Mouse (Mus musculus): ENCODE measurements around the gene Lgr5. TPM values are rescaled to one million over a fixed set of nuclear protein-coding genes. Genes with fewer than 3 reads are reported as not detected.

Lgr5 gene
- polyA plus RNA-seq, 1 experiment from 2014 or later, result 0.31 TPM

DNA sequence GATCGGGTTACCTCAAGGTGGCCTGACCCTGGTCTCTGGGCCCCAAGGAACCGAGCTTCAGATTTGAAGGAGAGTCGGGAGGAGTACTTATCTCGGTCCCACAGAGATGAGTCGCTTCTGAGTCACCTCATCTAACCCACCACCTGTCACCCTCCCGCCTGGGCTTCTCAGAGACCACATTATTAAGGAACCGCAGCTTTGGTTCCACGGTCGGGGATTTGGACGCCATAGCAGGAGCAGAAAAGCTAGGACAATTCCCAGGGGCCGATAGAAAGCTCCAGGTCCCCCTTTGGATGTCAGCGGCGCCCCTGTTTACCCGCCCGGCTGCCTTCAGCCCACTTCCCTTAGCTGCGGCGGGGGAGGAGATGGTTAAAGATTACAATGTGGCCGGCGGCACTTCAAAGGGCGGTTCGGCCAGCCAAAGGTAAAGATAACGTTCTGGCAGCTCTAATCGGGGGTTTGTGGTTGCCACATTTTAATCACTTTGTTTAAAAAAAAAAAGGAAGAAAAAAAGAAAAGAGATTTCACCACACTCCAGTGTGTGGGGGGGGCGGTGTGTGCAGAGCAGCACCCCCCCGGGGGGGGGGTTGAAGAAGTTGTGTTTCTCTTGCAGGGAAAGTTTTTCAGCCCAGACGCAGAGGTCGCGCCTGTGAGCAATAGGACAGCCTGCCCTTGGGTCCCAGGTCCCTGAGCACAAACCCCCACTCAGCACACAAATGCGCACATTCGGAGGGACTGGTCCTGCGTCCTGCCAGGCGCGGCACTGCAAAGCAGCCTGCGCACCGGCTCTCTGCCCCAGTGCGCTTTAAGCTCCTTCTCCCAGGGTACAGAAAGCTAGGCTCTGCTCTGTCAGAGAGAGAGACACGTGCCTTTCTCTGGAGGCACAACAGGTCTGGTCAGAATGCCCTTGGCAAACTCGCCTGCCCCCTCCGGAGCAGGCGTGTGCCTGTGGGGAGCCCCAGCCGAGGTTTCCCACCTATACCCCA is 1.0 kb downstream of the Lgr5 start:
- Histone ChIP-seq H3K9me3 (replicated peaks) (no peaks in the 10 kb centered on the region), H3K36me3 (no peaks in the 10 kb centered on the region), H3K4me3 (peak overlapping the region; percentile 54), H3K9ac (no peak overlapping the region; the same call in 1 of the 2 replicates), H3K4me1 (replicated peaks) (peaks cover 28% of the 10 kb centered on the region), H3K27me3 (peaks cover 59% of the 10 kb centered on the region), H3K27ac (no peak overlapping the region), H3K4me2 (peak overlapping the region; percentile 94)
- peak; percentile 59 for ATAC-seq (replicated peaks; ENCODE audit: insufficient number of reproducible peaks, insufficient read depth, low FRiP score, low read depth)
- 1% methylated on average over 41 of the region's 41 CpGs for WGBS

DNA sequence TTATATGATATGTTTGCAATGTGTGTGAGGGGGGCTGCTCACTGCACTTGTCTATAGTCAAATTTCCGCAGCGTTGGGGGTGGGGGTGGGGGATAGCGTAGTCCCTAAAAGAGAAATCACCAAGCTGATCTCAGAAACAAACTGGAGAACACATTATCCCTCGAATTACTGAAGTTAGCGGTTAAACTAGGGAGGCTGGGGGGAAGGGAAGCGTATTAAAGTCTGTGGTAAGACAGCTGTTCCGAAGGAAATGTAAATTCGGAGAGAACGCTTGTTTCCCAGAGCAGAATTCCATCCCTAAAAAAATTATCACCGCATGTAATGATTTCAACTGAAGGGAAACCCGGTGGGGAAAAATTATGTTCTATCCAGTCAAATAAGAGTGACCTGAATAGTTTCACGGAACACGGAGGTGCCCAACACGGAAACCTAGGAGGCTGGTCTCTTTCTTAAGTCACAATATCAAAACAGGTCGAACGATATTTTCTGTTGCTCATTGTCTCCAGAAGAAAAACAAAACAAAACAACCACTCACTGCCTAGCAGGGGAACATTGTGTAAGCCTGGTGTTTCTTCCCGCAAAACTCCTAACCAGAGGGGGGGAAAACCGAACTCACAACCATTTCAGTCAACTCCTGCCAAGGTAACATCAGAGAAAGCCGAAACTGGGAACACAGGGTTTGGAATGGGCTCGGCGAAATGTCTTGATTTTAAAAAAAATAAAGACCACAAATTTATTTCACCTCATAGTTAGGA is 1.9 kb downstream of the Lgr5 start:
- Histone ChIP-seq H3K36me3 (no peaks in the 10 kb centered on the region), H3K4me3 (peak overlapping the region; percentile 54), H3K9me3 (replicated peaks) (no peaks in the 10 kb centered on the region), H3K9ac (no peak overlapping the region), H3K27me3 (peaks cover 59% of the 10 kb centered on the region), H3K4me1 (replicated peaks) (peaks cover 28% of the 10 kb centered on the region), H3K4me2 (peak overlapping the region; percentile 94), H3K27ac (no peak overlapping the region)
- 2% methylated on average over 21 of the region's 21 CpGs for WGBS
- ATAC-seq (replicated peaks; ENCODE audit: insufficient number of reproducible peaks, insufficient read depth, low FRiP score, low read depth), result no peak

DNA sequence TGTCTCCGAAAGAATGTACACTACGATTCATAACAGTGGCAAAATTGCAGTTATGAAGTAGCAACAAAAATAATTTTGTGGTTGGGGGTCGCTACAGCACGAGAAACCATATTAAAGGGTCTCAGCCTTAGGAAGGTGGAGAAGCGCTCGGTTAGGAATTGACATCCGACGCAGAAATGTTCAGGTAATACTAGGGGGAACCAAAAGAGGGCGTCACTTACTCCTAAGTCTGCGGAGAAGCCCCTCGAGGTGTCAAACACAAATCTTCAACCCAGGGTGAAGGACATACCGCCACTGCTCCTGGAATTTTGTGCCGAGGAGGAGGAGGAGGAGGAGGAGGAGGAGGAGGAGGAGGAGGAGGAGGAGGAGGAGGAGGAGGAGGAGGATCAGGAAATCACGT is 2.9 kb downstream of the Lgr5 start:
- Histone ChIP-seq H3K4me1 (replicated peaks) (peaks cover 28% of the 10 kb centered on the region), H3K9ac (no peak overlapping the region), H3K27me3 (peaks cover 59% of the 10 kb centered on the region), H3K4me3 (no peak overlapping the region), H3K36me3 (no peaks in the 10 kb centered on the region), H3K9me3 (replicated peaks) (no peaks in the 10 kb centered on the region), H3K27ac (no peak overlapping the region), H3K4me2 (peak overlapping the region; percentile 94; the same call in 1 of the 2 replicates)
- no peak for ATAC-seq (replicated peaks; ENCODE audit: insufficient number of reproducible peaks, insufficient read depth, low FRiP score, low read depth)
- WGBS, result 36% methylated on average over 12 of the region's 14 CpGs

DNA sequence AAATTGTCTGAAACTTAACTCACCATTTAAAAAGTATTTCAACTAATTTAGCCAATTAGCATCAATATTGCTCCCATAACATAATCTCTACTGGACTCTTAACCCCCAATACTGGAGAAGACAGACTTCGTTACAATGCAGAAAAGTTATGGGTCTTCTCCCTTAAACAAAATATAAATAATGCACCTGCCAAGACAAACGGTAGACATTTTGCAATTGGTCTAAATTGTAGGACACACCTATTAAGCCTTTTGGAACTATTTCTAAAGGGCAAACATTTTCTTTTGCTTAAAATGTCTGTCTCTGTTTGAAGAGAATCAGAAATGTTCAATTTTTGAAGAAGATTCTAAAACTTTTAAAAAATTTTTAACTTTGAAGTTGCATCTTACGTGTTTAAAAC is 4.5 kb downstream of the Lgr5 start:
- no peak for ATAC-seq (replicated peaks; ENCODE audit: insufficient number of reproducible peaks, insufficient read depth, low FRiP score, low read depth)

DNA sequence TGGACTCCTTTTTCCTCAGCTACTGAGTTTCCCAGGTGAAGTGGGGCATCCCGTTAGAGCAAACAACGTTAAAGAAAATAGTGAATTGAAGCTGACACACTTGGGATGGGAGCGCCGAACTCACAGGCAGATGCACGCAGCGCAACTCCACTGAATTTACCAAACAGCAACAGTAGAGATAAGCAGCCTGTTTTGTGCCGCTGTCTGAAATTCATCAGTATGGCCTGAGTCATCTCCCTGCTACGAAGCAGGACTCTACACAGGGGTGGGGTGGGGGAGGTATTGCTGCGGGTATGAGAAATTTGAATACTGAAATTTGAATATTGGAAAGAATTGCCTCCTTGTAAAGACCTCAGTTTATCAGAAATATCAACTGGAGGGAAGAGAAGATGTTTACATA is 5.6 kb downstream of the Lgr5 start:
- H3K27me3 ChIP-seq, result peaks cover 33% of the 10 kb centered on the region
- no peak overlapping the region for H3K27ac ChIP-seq
- H3K9ac ChIP-seq, result no peak overlapping the region
- 71% methylated on average over 9 of the region's 9 CpGs for WGBS
- H3K36me3 ChIP-seq, result no peaks in the 10 kb centered on the region
- no peak overlapping the region for H3K4me3 ChIP-seq
- no peak for ATAC-seq (replicated peaks; ENCODE audit: insufficient number of reproducible peaks, insufficient read depth, low FRiP score, low read depth)
- peaks cover 18% of the 10 kb centered on the region for H3K4me1 ChIP-seq (replicated peaks)
- no peaks in the 10 kb centered on the region for H3K9me3 ChIP-seq (replicated peaks)
- no peak overlapping the region for H3K4me2 ChIP-seq

More for the DNA sequence above, 4.5 kb downstream of the Lgr5 start:
- Histone ChIP-seq H3K36me3 (no peaks in the 10 kb centered on the region), H3K27me3 (peaks cover 44% of the 10 kb centered on the region), H3K4me1 (replicated peaks) (peaks cover 28% of the 10 kb centered on the region), H3K4me3 (no peak overlapping the region), H3K9me3 (replicated peaks) (no peaks in the 10 kb centered on the region), H3K4me2 (no peak overlapping the region), H3K27ac (no peak overlapping the region), H3K9ac (no peak overlapping the region)
- 75% methylated on average over 3 of the region's 3 CpGs for WGBS

DNA sequence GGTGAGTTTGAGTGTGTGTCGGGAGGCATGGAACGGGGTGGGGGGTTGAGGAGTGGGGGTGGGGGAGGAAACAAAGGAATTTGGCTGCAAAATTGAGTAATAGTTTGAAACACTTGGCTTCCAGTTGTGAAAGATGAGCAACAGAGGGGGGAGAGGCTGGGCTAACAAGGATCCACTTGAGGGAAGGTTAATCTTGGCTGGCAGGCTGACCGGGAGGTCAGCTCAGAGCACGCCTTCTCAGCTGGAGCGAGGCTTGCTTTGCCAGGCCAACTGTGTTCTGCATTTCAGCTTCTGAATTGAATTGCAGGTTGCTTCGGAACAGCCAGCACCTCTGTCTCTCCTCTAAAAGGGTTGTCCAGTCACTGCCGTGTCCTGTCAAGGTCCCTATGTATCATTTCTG is 8.1 kb downstream of the Lgr5 start:
- H3K36me3 ChIP-seq, result no peaks in the 10 kb centered on the region
- ATAC-seq (replicated peaks; ENCODE audit: insufficient number of reproducible peaks, insufficient read depth, low FRiP score, low read depth), result no peak
- no peak overlapping the region for H3K4me2 ChIP-seq
- H3K27me3 ChIP-seq, result peaks cover 10% of the 10 kb centered on the region
- no peak overlapping the region for H3K27ac ChIP-seq
- H3K4me3 ChIP-seq, result no peak overlapping the region
- H3K9me3 ChIP-seq (replicated peaks), result no peaks in the 10 kb centered on the region
- H3K9ac ChIP-seq, result no peak overlapping the region
- no peaks in the 10 kb centered on the region for H3K4me1 ChIP-seq (replicated peaks)
- 32% methylated on average over 7 of the region's 7 CpGs for WGBS

DNA sequence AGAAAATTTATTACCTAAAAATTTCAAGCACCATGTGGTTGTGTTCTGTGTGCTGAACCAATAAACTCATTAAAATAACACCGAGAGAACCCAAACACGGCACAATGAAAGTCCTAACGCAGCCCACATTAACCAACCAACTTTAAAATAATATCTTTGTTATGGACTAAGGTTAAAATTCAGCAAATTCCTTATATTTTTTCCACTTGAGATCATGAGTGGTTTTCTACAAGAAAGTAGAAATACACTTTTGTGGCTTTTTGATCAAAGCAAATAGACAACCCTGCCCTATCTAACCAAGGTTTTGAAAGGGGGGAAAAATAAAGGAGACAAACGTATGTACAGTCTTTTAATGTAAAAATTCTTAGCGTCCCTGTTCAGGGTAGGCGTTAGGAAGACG is 8.5 kb downstream of the Lgr5 start:
- no peak for ATAC-seq (replicated peaks; ENCODE audit: insufficient number of reproducible peaks, insufficient read depth, low FRiP score, low read depth)
- Histone ChIP-seq H3K36me3 (no peaks in the 10 kb centered on the region), H3K4me1 (replicated peaks) (no peaks in the 10 kb centered on the region), H3K27ac (no peak overlapping the region), H3K27me3 (peaks cover 6% of the 10 kb centered on the region), H3K4me2 (no peak overlapping the region), H3K9me3 (replicated peaks) (no peaks in the 10 kb centered on the region), H3K4me3 (no peak overlapping the region), H3K9ac (no peak overlapping the region)
- 71% methylated on average over 7 of the region's 7 CpGs for WGBS

DNA sequence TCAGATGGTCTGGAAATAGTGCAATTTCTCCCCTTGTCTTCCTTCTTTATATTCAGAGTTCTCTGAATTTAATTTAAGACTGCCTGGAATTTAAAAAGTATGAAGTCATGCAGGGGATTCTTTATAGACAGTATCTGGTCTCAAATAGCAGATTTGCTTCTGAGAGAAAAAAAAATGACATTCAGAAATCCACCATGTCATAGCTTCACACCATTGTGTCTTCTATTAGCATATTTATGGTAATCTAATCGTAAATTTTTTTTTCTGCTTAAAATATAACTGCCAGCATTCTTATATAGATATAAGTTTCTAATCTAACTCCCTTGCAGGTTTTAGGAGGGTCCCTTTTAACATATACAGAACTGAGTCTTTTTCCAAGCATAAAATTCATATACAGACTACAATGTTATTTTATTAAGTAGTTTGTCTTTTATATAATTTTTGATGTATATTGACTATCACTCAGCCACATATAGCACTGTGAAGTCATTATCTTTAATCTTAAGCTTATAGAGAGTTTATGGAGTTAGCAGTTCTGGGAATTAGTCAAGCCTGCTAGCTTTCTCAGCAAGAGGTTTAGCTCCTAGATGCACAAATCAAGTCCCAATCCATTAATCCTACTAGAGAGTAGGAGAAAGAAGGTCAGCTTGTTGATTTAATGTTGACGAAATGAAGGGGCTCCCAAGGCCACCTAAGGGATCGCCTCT is 15.7 kb downstream of the Lgr5 start:
- Histone ChIP-seq H3K27me3 (no peaks in the 10 kb centered on the region; the same call in 1 of the 2 replicates), H3K27ac (no peak overlapping the region), H3K4me2 (no peak overlapping the region), H3K9me3 (replicated peaks) (no peaks in the 10 kb centered on the region), H3K4me3 (no peak overlapping the region), H3K9ac (no peak overlapping the region), H3K36me3 (no peaks in the 10 kb centered on the region), H3K4me1 (replicated peaks) (no peaks in the 10 kb centered on the region)
- ATAC-seq (replicated peaks; ENCODE audit: insufficient number of reproducible peaks, insufficient read depth, low FRiP score, low read depth), result no peak
- WGBS, result 58% methylated on average over 3 of the region's 3 CpGs

DNA sequence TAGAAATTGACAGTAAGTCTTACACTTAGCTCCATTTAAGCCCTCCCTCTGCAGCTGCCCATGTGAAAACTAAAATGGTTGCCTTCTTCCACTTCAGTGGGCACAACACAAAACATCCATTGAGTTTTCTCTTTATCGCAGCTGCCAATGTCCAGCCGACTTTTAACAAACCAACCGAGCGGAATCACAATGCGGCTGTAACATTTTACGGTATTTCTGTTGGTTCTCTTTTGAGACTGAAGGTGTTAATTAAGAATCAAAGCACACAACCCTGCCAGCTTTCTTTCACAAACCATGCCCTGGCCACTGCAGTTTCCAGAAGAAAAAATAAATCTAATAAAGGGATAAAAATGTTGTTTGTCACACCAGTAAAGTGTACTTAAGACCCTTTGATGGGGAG is 16.3 kb downstream of the Lgr5 start:
- Histone ChIP-seq H3K9me3 (replicated peaks) (no peaks in the 10 kb centered on the region), H3K27me3 (no peaks in the 10 kb centered on the region; the same call in 1 of the 2 replicates), H3K4me3 (no peak overlapping the region), H3K4me1 (replicated peaks) (no peaks in the 10 kb centered on the region), H3K9ac (no peak overlapping the region), H3K4me2 (no peak overlapping the region), H3K36me3 (no peaks in the 10 kb centered on the region), H3K27ac (no peak overlapping the region)
- WGBS, result 80% methylated on average over 6 of the region's 6 CpGs
- no peak for ATAC-seq (replicated peaks; ENCODE audit: insufficient number of reproducible peaks, insufficient read depth, low FRiP score, low read depth)

DNA sequence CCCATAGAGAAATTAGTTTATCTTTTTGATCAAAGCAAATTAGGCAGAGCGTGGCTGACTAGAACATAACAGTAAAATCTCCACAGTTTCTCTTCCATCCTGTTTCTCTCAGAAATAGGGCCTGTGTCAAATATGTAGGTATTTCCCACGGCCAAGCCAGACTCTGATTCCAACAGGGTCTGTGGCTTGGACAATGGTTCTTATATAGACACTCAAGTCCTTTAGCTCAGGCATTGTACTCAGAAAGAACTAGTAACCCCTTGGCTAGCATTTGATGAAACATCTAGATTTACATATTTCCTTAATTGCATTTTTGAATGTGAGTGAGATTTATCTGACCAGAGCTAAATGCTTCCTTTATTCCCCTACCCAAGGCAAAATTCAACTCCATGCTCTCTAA is 17.0 kb downstream of the Lgr5 start:
- ATAC-seq (replicated peaks; ENCODE audit: insufficient number of reproducible peaks, insufficient read depth, low FRiP score, low read depth), result no peak
- H3K27me3 ChIP-seq, result no peaks in the 10 kb centered on the region; the same call in 1 of the 2 replicates
- no peaks in the 10 kb centered on the region for H3K4me1 ChIP-seq (replicated peaks)
- no peak overlapping the region for H3K4me3 ChIP-seq
- WGBS, result 70% methylated on average over 2 of the region's 2 CpGs
- H3K9me3 ChIP-seq (replicated peaks), result no peaks in the 10 kb centered on the region
- no peak overlapping the region for H3K27ac ChIP-seq
- no peak overlapping the region for H3K4me2 ChIP-seq
- no peak overlapping the region for H3K9ac ChIP-seq
- no peaks in the 10 kb centered on the region for H3K36me3 ChIP-seq

Measured in heart, embryonic 15.5 days (tissue).